Mouse (Mus musculus) neural tube, embryonic 11.5 days (tissue): Measurements from ENCODE around the gene Acox2. TPM values are rescaled to one million over a fixed set of nuclear protein-coding genes. Genes with fewer than 3 reads are reported as not detected.
A peak's percentile ranks its signal among the peaks of the same experiment; 100 is the strongest.

Experiments used
- ATAC-seq: fragments of 200-750 bp; cut with Nextera tagmentation; 2 replicates; pipeline ENCODE4 v1.8.0; 2017; ENCODE audit warnings: moderate number of reproducible peaks, mild to moderate bottlenecking, moderate TSS enrichment, moderate library complexity; ENCODE audit not compliant: insufficient read depth, low FRiP score, low TSS enrichment
- DNase-seq: peaks from one replicate; pipeline ENCODE4 v3.0.0-alpha.2; 2015; ENCODE audit warnings: low spot score
- H3K27ac ChIP-seq: fragments of 300-500 bp; sonication (generic); 2 replicates; pipeline ENCODE4 v1.5.1; 2014; ENCODE audit warnings: low read depth, mild to moderate bottlenecking, low read length
- H3K27me3 ChIP-seq: fragments of 300-500 bp; sonication (generic); 2 replicates; pipeline ENCODE4 v1.6.1; 2014; ENCODE audit warnings: mild to moderate bottlenecking, low read length, mixed read lengths; ENCODE audit not compliant: control insufficient read depth, insufficient read depth
- H3K36me3 ChIP-seq: fragments of 300-500 bp; sonication (generic); 2 replicates; pipeline ENCODE4 v1.6.1; 2014; ENCODE audit warnings: mild to moderate bottlenecking, low read length, moderate library complexity, mixed read lengths; ENCODE audit not compliant: control insufficient read depth, insufficient read depth
- H3K4me1 ChIP-seq: fragments of 300-500 bp; sonication (generic); 2 replicates; pipeline ENCODE4 v1.6.1; 2014; ENCODE audit warnings: low read length, mixed read lengths; ENCODE audit not compliant: control insufficient read depth, insufficient read depth
- H3K4me2 ChIP-seq: fragments of 300-500 bp; sonication (generic); 2 replicates; pipeline ENCODE4 v1.6.1; 2014; ENCODE audit warnings: low read depth, mild to moderate bottlenecking, moderate library complexity
- H3K4me3 ChIP-seq: fragments of 300-500 bp; sonication (generic); 2 replicates; pipeline ENCODE4 v1.5.1; 2014; ENCODE audit warnings: low read depth, low read length
- H3K9ac ChIP-seq: fragments of 300-500 bp; sonication (generic); 2 replicates; pipeline ENCODE4 v1.6.1; 2014; ENCODE audit warnings: mild to moderate bottlenecking, low read length
- H3K9me3 ChIP-seq: fragments of 300-500 bp; sonication (generic); 2 replicates; pipeline ENCODE4 v1.6.1; 2016; ENCODE audit warnings: low read length; ENCODE audit not compliant: control insufficient read depth
- WGBS: fragments of 180-500 bp; shearing (Covaris S2); extraction: QIAGEN DNeasy Blood & Tissue Kit; methylation state at CpG from one replicate; pipeline ENCODE4 v1.1.7; 2014; 5-methylcytosine and 5-hydroxymethylcytosine counted together
- polyA plus RNA-seq: library from polyadenylated mRNA; unstranded; fragments of >200 nt; fragmentation: Nextera tagmentation; extraction: Ambion mirVana; gene quantifications from 2 replicates; pipeline ENCODE4 v1.2.1, GENCODE M21; 2014

The Acox2 gene
- polyA plus RNA-seq, 1 experiment from 2014 or later = 0.20 TPM

GRCm38 (mm10) chr14:8214299-8215207 lies 44.6 kb downstream of the Acox2 start:
- 2% methylated on average over 45 of the region's 63 CpGs for WGBS

GRCm38 (mm10) chr14:8213803-8214224 lies 45.3 kb downstream of the Acox2 start, which contains the start of gene Kctd6:
Kctd6 (plus strand) TSS chr14:8214140.
- ATAC-seq (peak; percentile 97), DNase-seq (peak; percentile 98)
- WGBS = under 1% methylated on average over 22 of the region's 49 CpGs
- H3K27me3 ChIP-seq = peaks cover 8% of the 10 kb centered on the region; the same call in 1 of the 2 replicates
- H3K4me3 ChIP-seq = peak within 1 kb of the TSS; percentile 73
- peak within 1 kb of the TSS; percentile 69 for H3K4me2 ChIP-seq
- H3K9ac ChIP-seq = peak within 1 kb of the TSS; percentile 87
- H3K9me3 ChIP-seq = no peaks in the 10 kb centered on the region
- no peaks in the 10 kb centered on the region for H3K36me3 ChIP-seq
- H3K4me1 ChIP-seq = peaks cover 12% of the 10 kb centered on the region
- peak within 1 kb of the TSS; percentile 87 for H3K27ac ChIP-seq

More at GRCm38 (mm10) chr14:8214299-8215207, 44.6 kb downstream of the Acox2 start:
- Histone ChIP-seq H3K9me3 (no peaks in the 10 kb centered on the region), H3K36me3 (no peaks in the 10 kb centered on the region), H3K4me3 (peak overlapping the region; percentile 73), H3K4me2 (peak overlapping the region; percentile 69), H3K27me3 (peaks cover 8% of the 10 kb centered on the region; the same call in 1 of the 2 replicates), H3K9ac (peak overlapping the region; percentile 87), H3K4me1 (peaks cover 15% of the 10 kb centered on the region), H3K27ac (peak overlapping the region; percentile 87)
- ATAC-seq = peak; percentile 76
- peak; percentile 78 for DNase-seq

- Histone ChIP-seq H3K4me2 (no peak overlapping the region), H3K36me3 (no peaks in the 10 kb centered on the region), H3K4me1 (peaks cover 6% of the 10 kb centered on the region; the same call in 1 of the 2 replicates), H3K27me3 (peaks cover 8% of the 10 kb centered on the region; the same call in 1 of the 2 replicates), H3K9me3 (no peaks in the 10 kb centered on the region), H3K4me3 (no peak overlapping the region), H3K27ac (no peak overlapping the region), H3K9ac (no peak overlapping the region)
- ATAC-seq (no peak), DNase-seq (no peak)
- 80% methylated on average over 2 of the region's 2 CpGs for WGBS
Measured at GRCm38 (mm10) chr14:8212996-8213395, 46.2 kb downstream of the Acox2 start.

GRCm38 (mm10) chr14:8209896-8210295 lies 49.3 kb downstream of the Acox2 start:
- DNase-seq (no peak), ATAC-seq (no peak)
- WGBS = 96% methylated on average over 2 of the region's 2 CpGs
- no peak overlapping the region for H3K4me2 ChIP-seq
- H3K9ac ChIP-seq = no peak overlapping the region
- H3K9me3 ChIP-seq = no peaks in the 10 kb centered on the region
- no peak overlapping the region for H3K27ac ChIP-seq
- H3K4me3 ChIP-seq = no peak overlapping the region
- peaks cover 7% of the 10 kb centered on the region; the same call in 1 of the 2 replicates for H3K4me1 ChIP-seq
- H3K36me3 ChIP-seq = no peaks in the 10 kb centered on the region
- no peaks in the 10 kb centered on the region for H3K27me3 ChIP-seq

GRCm38 (mm10) chr14:8208876-8209275 lies 50.3 kb downstream of the Acox2 start:
- no peak for ATAC-seq
- no peaks in the 10 kb centered on the region for H3K36me3 ChIP-seq
- WGBS = 74% methylated on average over 3 of the region's 3 CpGs
- H3K9me3 ChIP-seq = no peaks in the 10 kb centered on the region
- no peak overlapping the region for H3K27ac ChIP-seq
- no peak for DNase-seq
- no peak overlapping the region for H3K4me2 ChIP-seq
- peaks cover 4% of the 10 kb centered on the region; the same call in 1 of the 2 replicates for H3K4me1 ChIP-seq
- H3K4me3 ChIP-seq = no peak overlapping the region
- no peak overlapping the region for H3K9ac ChIP-seq
- H3K27me3 ChIP-seq = no peaks in the 10 kb centered on the region

- DNase-seq (no peak), ATAC-seq (no peak)
- H3K4me3 ChIP-seq = no peak overlapping the region
- no peak overlapping the region for H3K4me2 ChIP-seq
- H3K27ac ChIP-seq = no peak overlapping the region
- 64% methylated on average over 5 of the region's 5 CpGs for WGBS
- peaks cover 4% of the 10 kb centered on the region; the same call in 1 of the 2 replicates for H3K4me1 ChIP-seq
- no peaks in the 10 kb centered on the region for H3K9me3 ChIP-seq
- H3K27me3 ChIP-seq = no peaks in the 10 kb centered on the region
- no peak overlapping the region for H3K9ac ChIP-seq
- no peaks in the 10 kb centered on the region for H3K36me3 ChIP-seq
Measured at GRCm38 (mm10) chr14:8207543-8207942, 51.6 kb downstream of the Acox2 start.

GRCm38 (mm10) chr14:8207105-8207504 lies 52.0 kb downstream of the Acox2 start:
- WGBS = 13% methylated on average over 5 of the region's 5 CpGs
- Histone ChIP-seq H3K36me3 (no peaks in the 10 kb centered on the region), H3K9me3 (no peaks in the 10 kb centered on the region), H3K4me2 (no peak overlapping the region), H3K27me3 (no peaks in the 10 kb centered on the region), H3K9ac (no peak overlapping the region; the same call in 1 of the 2 replicates), H3K4me1 (peaks cover 4% of the 10 kb centered on the region; the same call in 1 of the 2 replicates), H3K4me3 (no peak overlapping the region), H3K27ac (no peak overlapping the region)
- DNase-seq = peak; percentile 48
- ATAC-seq = peak; percentile 48; the same call in 1 of the 2 replicates

GRCm38 (mm10) chr14:8206179-8206910 lies 52.8 kb downstream of the Acox2 start:
- DNase-seq (no peak), ATAC-seq (no peak)
- H3K9me3 ChIP-seq = no peaks in the 10 kb centered on the region
- H3K9ac ChIP-seq = no peak overlapping the region
- no peak overlapping the region for H3K27ac ChIP-seq
- peaks cover 4% of the 10 kb centered on the region; the same call in 1 of the 2 replicates for H3K4me1 ChIP-seq
- no peaks in the 10 kb centered on the region for H3K36me3 ChIP-seq
- H3K4me3 ChIP-seq = no peak overlapping the region
- H3K4me2 ChIP-seq = no peak overlapping the region
- WGBS = 59% methylated on average over 9 of the region's 9 CpGs
- H3K27me3 ChIP-seq = no peaks in the 10 kb centered on the region
